Mouse (Mus musculus): Measurements from ENCODE around the gene Commd1.

DNA sequence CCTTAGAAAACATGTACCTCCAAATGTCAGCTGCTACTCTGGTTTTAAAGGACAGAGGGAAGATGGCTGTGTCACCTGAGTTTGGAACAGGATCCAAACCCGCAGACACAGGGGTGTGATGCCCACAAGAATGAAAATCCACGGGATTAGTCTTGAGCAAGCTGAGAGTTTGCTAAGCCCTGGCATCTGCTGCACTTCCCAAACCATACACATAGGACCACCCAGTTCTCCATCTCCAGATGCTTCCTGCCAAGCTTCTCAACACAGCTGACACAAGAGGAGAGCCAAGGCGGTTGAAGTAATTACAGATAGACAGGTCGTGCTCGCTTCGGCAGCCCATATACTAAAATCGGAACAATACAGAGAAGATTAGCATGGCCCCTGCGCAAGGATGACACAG lies 113.6 kb downstream of the Commd1 start:
- no peak for TF ChIP-seq EP300 (IDR thresholded peaks at IDR 0.05; ENCODE audit: insufficient read depth, low read depth, low read length)
- no peak for TF ChIP-seq CTCF (IDR thresholded peaks at IDR 0.05; ENCODE audit: low read depth, low read length)
